Mouse (Mus musculus) lung, postnatal 0 days (tissue): ENCODE data around the gene Slc25a27.

Experiments used
- CTCF ChIP-seq: IDR thresholded peaks from 2 replicates; pipeline ENCODE4 v1.5.1; 2016; ENCODE audit warnings: antibody characterized with exemption, mild to moderate bottlenecking
- EP300 ChIP-seq: IDR thresholded peaks from 2 replicates; pipeline ENCODE4 v1.6.1; 2016; ENCODE audit warnings: antibody characterized with exemption, mild to moderate bottlenecking, control low read depth

- TF ChIP-seq CTCF (no peak), EP300 (no peak)
These were observed 29.9 kb downstream of the Slc25a27 start for GRCm38 (mm10) chr17:43637146-43637545.
